Mouse (Mus musculus): ENCODE measurements around the gene Dync2li1. TPM values are rescaled to one million over a fixed set of nuclear protein-coding genes. Genes with fewer than 3 reads are reported as not detected.

Dync2li1 gene
- 33.8 and 36.5 TPM in 2 replicates for polyA plus RNA-seq (2014; fragmentation: Nextera tagmentation; extraction: Ambion mirVana)

GRCm38 (mm10) chr17:84626276-84626856 is at the start of gene Dync2li1:
Dync2li1 (plus strand) TSS chr17:84626496.
- Histone ChIP-seq H3K36me3 (ENCODE audit: insufficient read depth) (no peaks in the 10 kb centered on the region), H3K27me3 (ENCODE audit: insufficient read depth, low read length) (no peaks in the 10 kb centered on the region), H3K4me1 (ENCODE audit: insufficient read depth) (peaks cover 3% of the 10 kb centered on the region; the same call in 1 of the 2 replicates), H3K4me2 (peak within 1 kb of the TSS; percentile 75), H3K4me3 (ENCODE audit: low read depth, low read length) (peak within 1 kb of the TSS; percentile 61), H3K9ac (peak within 1 kb of the TSS; percentile 52), H3K9me3 (ENCODE audit: low read depth, low read length) (no peaks in the 10 kb centered on the region), H3K27ac (ENCODE audit: low read depth) (no peak within 1 kb of the TSS)
- TF ChIP-seq CTCF (IDR thresholded peaks at IDR 0.05; ENCODE audit: low read depth) = no peak
- peak; percentile 98 for ATAC-seq (ENCODE audit: insufficient read depth)
- WGBS = under 1% methylated on average over 25 of the region's 25 CpGs
- peak; percentile 99 for DNase-seq

GRCm38 (mm10) chr17:84576621-84577293 is 49.5 kb upstream of the Dync2li1 start:
- no peak for TF ChIP-seq CTCF (IDR thresholded peaks at IDR 0.05; ENCODE audit: low read depth)
- Histone ChIP-seq H3K9ac (no peak overlapping the region), H3K36me3 (ENCODE audit: insufficient read depth) (peaks cover 34% of the 10 kb centered on the region; the same call in 1 of the 2 replicates), H3K4me2 (no peak overlapping the region), H3K27me3 (ENCODE audit: insufficient read depth, low read length) (no peaks in the 10 kb centered on the region), H3K4me3 (ENCODE audit: low read depth, low read length) (no peak overlapping the region), H3K9me3 (ENCODE audit: low read depth, low read length) (no peaks in the 10 kb centered on the region), H3K4me1 (ENCODE audit: insufficient read depth) (no peaks in the 10 kb centered on the region), H3K27ac (ENCODE audit: low read depth) (no peak overlapping the region)
- 68% methylated on average over 16 of the region's 16 CpGs for WGBS
- DNase-seq (no peak), ATAC-seq (ENCODE audit: insufficient read depth) (no peak)

- H3K4me1 ChIP-seq (ENCODE audit: insufficient read depth) = no peaks in the 10 kb centered on the region
- H3K4me2 ChIP-seq = no peak overlapping the region
- 66% methylated on average over 8 of the region's 8 CpGs for WGBS
- H3K9me3 ChIP-seq (ENCODE audit: low read depth, low read length) = no peaks in the 10 kb centered on the region
- H3K9ac ChIP-seq = no peak overlapping the region
- peaks cover 39% of the 10 kb centered on the region; the same call in 1 of the 2 replicates for H3K36me3 ChIP-seq (ENCODE audit: insufficient read depth)
- H3K27me3 ChIP-seq (ENCODE audit: insufficient read depth, low read length) = no peaks in the 10 kb centered on the region
- H3K27ac ChIP-seq (ENCODE audit: low read depth) = no peak overlapping the region
- DNase-seq (no peak), ATAC-seq (ENCODE audit: insufficient read depth) (no peak)
- TF ChIP-seq CTCF (IDR thresholded peaks at IDR 0.05; ENCODE audit: low read depth) = no peak
- no peak overlapping the region for H3K4me3 ChIP-seq (ENCODE audit: low read depth, low read length)
These were observed 47.0 kb upstream of the Dync2li1 start for GRCm38 (mm10) chr17:84579249-84579648.

DNA sequence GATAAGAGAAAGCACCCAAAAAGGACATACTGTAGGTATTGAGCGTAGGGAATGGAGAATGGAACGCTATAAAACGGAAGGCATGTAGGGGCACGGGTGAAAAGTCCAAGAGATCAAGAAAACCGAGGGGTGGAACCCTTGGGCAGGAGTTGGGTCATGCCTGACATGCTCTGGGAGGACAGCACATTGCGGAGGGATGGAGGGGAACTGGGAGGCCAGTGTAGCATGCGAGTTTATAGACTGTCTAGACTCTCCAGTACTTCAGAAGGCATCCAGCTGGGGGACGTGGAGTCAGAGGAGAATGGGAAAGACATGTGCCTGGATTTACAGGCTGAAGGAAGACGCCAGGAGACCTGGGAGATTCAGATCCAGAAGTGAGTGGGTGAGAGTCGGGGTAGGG is 46.5 kb upstream of the Dync2li1 start:
- peaks cover 44% of the 10 kb centered on the region; the same call in 1 of the 2 replicates for H3K36me3 ChIP-seq (ENCODE audit: insufficient read depth)
- H3K4me1 ChIP-seq (ENCODE audit: insufficient read depth) = no peaks in the 10 kb centered on the region
- H3K27ac ChIP-seq (ENCODE audit: low read depth) = no peak overlapping the region
- no peaks in the 10 kb centered on the region for H3K9me3 ChIP-seq (ENCODE audit: low read depth, low read length)
- DNase-seq = no peak
- H3K4me2 ChIP-seq = no peak overlapping the region
- no peak overlapping the region for H3K9ac ChIP-seq
- H3K4me3 ChIP-seq (ENCODE audit: low read depth, low read length) = no peak overlapping the region
- no peak for TF ChIP-seq CTCF (IDR thresholded peaks at IDR 0.05; ENCODE audit: low read depth)
- ATAC-seq (ENCODE audit: insufficient read depth) = no peak
- 79% methylated on average over 10 of the region's 10 CpGs for WGBS
- H3K27me3 ChIP-seq (ENCODE audit: insufficient read depth, low read length) = no peaks in the 10 kb centered on the region

DNA sequence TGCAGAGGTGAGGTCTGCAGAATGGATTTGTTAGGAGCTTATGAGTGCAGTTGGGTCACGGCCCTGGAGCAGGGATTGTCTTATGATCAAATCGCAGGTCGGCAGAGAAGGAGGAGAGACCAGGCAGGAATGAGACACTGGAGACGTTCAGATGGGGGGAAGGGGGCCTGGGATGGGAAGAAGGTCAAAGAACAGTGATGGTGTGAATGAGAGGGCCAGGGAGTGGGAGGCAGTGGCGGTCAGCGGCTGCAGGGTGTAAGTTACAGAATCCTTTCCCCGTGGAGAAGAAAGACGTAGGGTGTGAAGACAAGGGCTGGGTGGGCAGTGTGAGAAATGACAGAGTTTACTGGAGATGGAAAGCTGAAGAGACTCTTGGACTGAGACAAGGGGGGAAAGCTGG is 45.5 kb upstream of the Dync2li1 start:
- WGBS = 50% methylated on average over 8 of the region's 8 CpGs
- ATAC-seq (ENCODE audit: insufficient read depth) = no peak
- H3K27me3 ChIP-seq (ENCODE audit: insufficient read depth, low read length) = no peaks in the 10 kb centered on the region
- no peaks in the 10 kb centered on the region for H3K9me3 ChIP-seq (ENCODE audit: low read depth, low read length)
- DNase-seq = no peak
- no peaks in the 10 kb centered on the region for H3K4me1 ChIP-seq (ENCODE audit: insufficient read depth)
- no peak overlapping the region for H3K4me3 ChIP-seq (ENCODE audit: low read depth, low read length)
- H3K27ac ChIP-seq (ENCODE audit: low read depth) = no peak overlapping the region
- no peak overlapping the region for H3K9ac ChIP-seq
- no peak for TF ChIP-seq CTCF (IDR thresholded peaks at IDR 0.05; ENCODE audit: low read depth)
- no peak overlapping the region for H3K4me2 ChIP-seq
- peaks cover 45% of the 10 kb centered on the region; the same call in 1 of the 2 replicates for H3K36me3 ChIP-seq (ENCODE audit: insufficient read depth)

DNA sequence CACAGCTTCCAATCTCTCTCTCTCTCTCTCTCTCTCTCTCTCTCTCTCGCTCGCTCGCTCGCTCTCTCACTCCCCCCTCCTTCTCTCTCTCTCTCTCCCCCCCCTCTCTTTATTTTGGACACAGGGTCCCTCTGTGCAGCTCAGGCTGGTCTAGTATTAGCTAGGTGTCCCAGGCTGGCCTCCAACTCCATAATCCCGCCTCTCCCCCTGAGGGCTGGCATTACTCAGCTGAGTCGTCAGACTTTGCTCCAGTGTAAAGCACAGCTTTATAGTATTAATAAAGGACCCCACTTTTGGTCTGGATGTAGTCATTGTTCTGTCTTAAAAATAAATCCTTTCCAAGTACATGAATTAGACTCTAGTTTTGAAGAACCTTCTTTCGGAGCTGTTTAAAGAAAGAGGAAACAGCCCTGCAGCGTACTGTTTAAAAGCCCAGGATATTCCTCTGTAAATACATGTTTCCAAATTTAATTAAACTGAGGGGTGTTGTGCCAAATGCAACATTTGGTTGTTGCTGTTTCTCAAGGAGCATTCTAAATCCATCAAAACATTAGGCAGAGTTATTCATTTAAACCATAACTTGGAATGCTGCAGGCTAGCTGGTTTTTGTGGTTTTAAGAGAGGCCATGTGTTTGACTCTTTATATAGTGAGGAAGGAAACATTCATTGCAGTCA is 44.4 kb upstream of the Dync2li1 start:
- 75% methylated on average over 8 of the region's 8 CpGs for WGBS
- no peaks in the 10 kb centered on the region for H3K4me1 ChIP-seq (ENCODE audit: insufficient read depth)
- H3K27me3 ChIP-seq (ENCODE audit: insufficient read depth, low read length) = no peaks in the 10 kb centered on the region
- ATAC-seq (ENCODE audit: insufficient read depth) (no peak), DNase-seq (no peak)
- no peak overlapping the region for H3K4me3 ChIP-seq (ENCODE audit: low read depth, low read length)
- no peak overlapping the region for H3K27ac ChIP-seq (ENCODE audit: low read depth)
- H3K9me3 ChIP-seq (ENCODE audit: low read depth, low read length) = no peaks in the 10 kb centered on the region
- peaks cover 46% of the 10 kb centered on the region; the same call in 1 of the 2 replicates for H3K36me3 ChIP-seq (ENCODE audit: insufficient read depth)
- H3K9ac ChIP-seq = no peak overlapping the region
- TF ChIP-seq CTCF (IDR thresholded peaks at IDR 0.05; ENCODE audit: low read depth) = no peak
- no peak overlapping the region for H3K4me2 ChIP-seq

DNA sequence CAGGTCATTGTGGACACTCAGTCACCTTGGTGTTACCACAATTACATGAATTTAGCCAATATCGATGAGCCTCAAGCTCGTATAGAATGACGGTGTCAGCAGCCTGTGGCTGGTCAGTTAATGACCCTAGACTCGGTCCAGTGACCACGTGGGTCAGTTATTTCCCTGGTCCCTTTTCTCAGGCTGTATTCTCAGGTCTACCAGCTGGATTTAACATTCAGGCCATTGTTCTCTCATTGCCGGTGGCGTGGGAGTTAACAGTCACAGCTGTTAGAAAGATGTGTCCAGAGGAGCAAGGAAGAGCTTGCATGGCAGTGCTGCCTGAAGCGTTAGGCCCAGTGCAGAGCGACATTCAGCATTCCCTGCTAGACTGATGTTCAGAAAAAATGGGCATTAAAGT is 42.2 kb upstream of the Dync2li1 start:
- Histone ChIP-seq H3K9me3 (ENCODE audit: low read depth, low read length) (no peaks in the 10 kb centered on the region), H3K4me1 (ENCODE audit: insufficient read depth) (no peaks in the 10 kb centered on the region), H3K9ac (no peak overlapping the region), H3K27me3 (ENCODE audit: insufficient read depth, low read length) (no peaks in the 10 kb centered on the region), H3K27ac (ENCODE audit: low read depth) (no peak overlapping the region), H3K4me2 (no peak overlapping the region), H3K4me3 (ENCODE audit: low read depth, low read length) (no peak overlapping the region), H3K36me3 (ENCODE audit: insufficient read depth) (peaks cover 34% of the 10 kb centered on the region; the same call in 1 of the 2 replicates)
- WGBS = 81% methylated on average over 9 of the region's 9 CpGs
- no peak for DNase-seq
- ATAC-seq (ENCODE audit: insufficient read depth) = no peak
- TF ChIP-seq CTCF (IDR thresholded peaks at IDR 0.05; ENCODE audit: low read depth) = no peak
